In genomic region chr11:63460146-63460545, GRCm38 (mm10) we compare ENCODE assay signal across 17 mouse cellular contexts.
"Had no signal": no experiment of that assay in that cellular context is flagged by ENCODE, and none has a peak within 500 bp of the region (broad histone marks: within the 10 kb centered on the region; RNA-seq: fewer than 3 reads in every experiment).

No protein-coding gene starts in this region.

- H3K36me3 ChIP-seq: liver, embryonic 13.5 days; midbrain, embryonic 10.5 days; midbrain, embryonic 13.5 days; neural tube, embryonic 13.5 days; stomach, embryonic 15.5 days had no signal

- H3K27me3 ChIP-seq: liver, embryonic 13.5 days; stomach, embryonic 15.5 days had no signal

- DNase-seq: kidney, adult 2 months; kidney, postnatal 25 days; layer of hippocampus, adult 9-11 months; liver, embryonic 13.5 days; lung, adult 2 months; right cerebral cortex, adult 18-20 months; right cerebral cortex, postnatal 14 days; spleen, adult 18-20 months; thymus, adult 2 months; thymus, postnatal 14 days; thymus, postnatal 4 days had no signal

- H3K4me3 ChIP-seq: layer of hippocampus, adult 2 months; liver, embryonic 13.5 days; megakaryocyte, embryonic 14.5 days; midbrain, embryonic 10.5 days; midbrain, embryonic 13.5 days; neural tube, embryonic 13.5 days; stomach, embryonic 15.5 days had no signal

- H3K4me2 ChIP-seq: liver, embryonic 13.5 days; midbrain, embryonic 13.5 days; neural tube, embryonic 13.5 days; stomach, embryonic 15.5 days had no signal
